Mouse (Mus musculus) kidney, adult 2 months (tissue): ENCODE results near the gene Ltc4s.

Source experiments
- CTCF ChIP-seq: fragments of 200-500 bp; conservative IDR thresholded peaks from 2 replicates; pipeline ENCODE4 v1.5.1; 2011; ENCODE audit warnings: low read depth, mild to moderate bottlenecking, control low read depth, low read length, moderate library complexity, mixed read lengths; ENCODE audit not compliant: insufficient read depth, insufficient read length
- POLR2A ChIP-seq: fragments of 200-500 bp; IDR thresholded peaks from one replicate; pipeline ENCODE4 v1.6.1; 2011; ENCODE audit warnings: low read depth, low read length, control low read depth

DNA sequence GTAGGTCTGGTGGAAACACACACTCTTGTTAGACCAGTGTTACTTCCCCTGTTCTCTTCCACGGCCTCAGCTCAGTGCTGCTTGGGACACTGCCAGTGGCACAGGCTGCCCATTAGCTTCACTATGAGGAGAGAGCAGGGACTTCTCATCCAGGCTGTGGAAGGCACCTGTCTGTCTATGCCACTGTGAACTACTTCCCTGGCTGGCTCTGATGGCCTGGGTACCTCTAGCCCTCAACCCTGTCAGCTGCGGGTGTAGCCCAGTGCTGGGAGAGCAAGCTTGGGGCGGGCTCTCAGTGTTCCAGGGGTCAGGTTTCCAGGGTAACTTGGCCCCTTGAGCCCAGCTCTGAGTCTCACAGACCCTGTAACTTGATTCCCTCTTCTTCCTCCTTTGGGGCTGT lies 9.6 kb downstream of the Ltc4s start:
- no peak for TF ChIP-seq CTCF
- TF ChIP-seq POLR2A = no peak
